In the genomic region with DNA sequence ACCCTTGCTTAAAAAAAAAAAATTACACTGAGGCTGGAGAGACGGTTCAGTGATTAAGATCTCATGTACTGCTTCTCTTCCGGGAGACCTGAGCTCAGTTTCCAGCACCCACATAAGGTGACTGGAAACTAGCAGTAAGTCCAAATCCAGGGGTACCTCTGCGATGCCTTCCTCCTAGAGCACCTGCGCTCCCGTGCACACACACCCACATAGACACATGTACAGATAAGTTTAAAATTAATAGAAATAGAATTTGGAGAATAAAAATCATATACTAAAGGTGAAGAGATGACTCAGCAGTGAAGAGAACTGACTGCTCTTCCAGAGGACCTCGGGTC, we compare ENCODE assay signal across 8 mouse cellular contexts. TPM values are rescaled to one million over a fixed set of nuclear protein-coding genes. Genes with fewer than 3 reads are reported as not detected.
DNase-seq lines count a peak whose midpoint lies in the region; ATAC-seq and TF ChIP-seq lines count a peak whose summit lies in the region.

No protein-coding gene starts in this region.

- DNase-seq in liver, adult 2 months (ENCODE audit: extremely low read depth, low read depth, low spot score), result no peak
- no peak for DNase-seq in liver
- DNase-seq in limb, embryonic 11.5 days (ENCODE audit: low spot score), result no peak
- DNase-seq in right cerebral cortex, postnatal 25 days, result no peak
- DNase-seq in cerebellum, adult 11-12 months, result no peak
- no peak for DNase-seq in thymus, postnatal 10 days (ENCODE audit: low spot score in 2 of 2)

- H3K9me3 ChIP-seq in limb, embryonic 11.5 days (ENCODE audit: control insufficient read depth, low read length), result no peaks in the 10 kb centered on the region
- H3K9me3 ChIP-seq in neural tube, embryonic 15.5 days (replicated peaks), result no peaks in the 10 kb centered on the region

- TF ChIP-seq POLR2A in liver, adult 2 months (IDR thresholded peaks at IDR 0.05; ENCODE audit: extremely low read depth, insufficient read depth, low read length), result no peak
- no peak for TF ChIP-seq POLR2A in embryonic fibroblast, embryonic 13.5 days (IDR thresholded peaks at IDR 0.05; ENCODE audit: low read depth, low read length)

- peak overlapping the region; percentile 41; the same call in 1 of the 2 replicates for H3K4me2 ChIP-seq in limb, embryonic 11.5 days (ENCODE audit: low read depth, severe bottlenecking)
- peak overlapping the region; percentile 58 for H3K4me2 ChIP-seq in neural tube, embryonic 15.5 days

- peaks cover 6% of the 10 kb centered on the region; the same call in 1 of the 2 replicates for H3K4me1 ChIP-seq in liver, adult 2 months (ENCODE audit: control insufficient read depth, insufficient read depth, low read length)
- H3K4me1 ChIP-seq in embryonic fibroblast, embryonic 13.5 days (ENCODE audit: control insufficient read depth, insufficient read depth, low read length), result no peaks in the 10 kb centered on the region; the same call in none of the 2 replicates
- H3K4me1 ChIP-seq in limb, embryonic 11.5 days (ENCODE audit: control insufficient read depth, insufficient read depth, low read length), result 0 out of 2 replicates have a peak, but pooled peaks cover 5% of the 10 kb centered on the region
- peaks cover 10% of the 10 kb centered on the region for H3K4me1 ChIP-seq in neural tube, embryonic 15.5 days

- H3K79me2 ChIP-seq in liver, adult 2 months (ENCODE audit: control insufficient read depth, insufficient read depth, low read length), result peaks cover 8% of the 10 kb centered on the region

- no peak for ATAC-seq in limb, embryonic 11.5 days (ENCODE audit: insufficient number of reproducible peaks, low FRiP score, low TSS enrichment, low read depth)
- no peak for ATAC-seq in neural tube, embryonic 15.5 days (ENCODE audit: low FRiP score)

- 70% methylated on average over 6 of the region's 6 CpGs for WGBS in liver, adult 2 months
- WGBS in limb, embryonic 11.5 days, result 80% methylated on average over 6 of the region's 6 CpGs
- WGBS in neural tube, embryonic 15.5 days, result 86% methylated on average over 6 of the region's 6 CpGs

- no peaks in the 10 kb centered on the region for H3K27me3 ChIP-seq in liver, adult 2 months (ENCODE audit: control insufficient read depth, insufficient read depth, low read length)
- H3K27me3 ChIP-seq in limb, embryonic 11.5 days (ENCODE audit: control insufficient read depth, insufficient read depth, low read length), result no peaks in the 10 kb centered on the region
- H3K27me3 ChIP-seq in neural tube, embryonic 15.5 days (replicated peaks), result no peaks in the 10 kb centered on the region

- no peaks in the 10 kb centered on the region for H3K36me3 ChIP-seq in liver, adult 2 months (ENCODE audit: control insufficient read depth, insufficient read depth, low read length)
- no peaks in the 10 kb centered on the region for H3K36me3 ChIP-seq in limb, embryonic 11.5 days (ENCODE audit: control insufficient read depth, insufficient read depth, low read length)
- H3K36me3 ChIP-seq in neural tube, embryonic 15.5 days, result no peaks in the 10 kb centered on the region

- H3K4me3 ChIP-seq in liver, adult 2 months (ENCODE audit: insufficient read depth, low read depth, low read length), result peak overlapping the region; percentile 60; the same call in 1 of the 2 replicates
- peak overlapping the region; percentile 79 for H3K4me3 ChIP-seq in embryonic fibroblast, embryonic 13.5 days (ENCODE audit: insufficient read depth, low read length)
- H3K4me3 ChIP-seq in limb, embryonic 11.5 days (ENCODE audit: low read depth, low read length), result 0 out of 2 replicates have a peak overlapping the region, but pooled peaks have one; percentile 100
- 0 out of 2 replicates have a peak overlapping the region, but pooled peaks have one; percentile 96 for H3K4me3 ChIP-seq in neural tube, embryonic 15.5 days (replicated peaks)

- peak overlapping the region; percentile 88 for H3K27ac ChIP-seq in liver, adult 2 months (replicated peaks; ENCODE audit: insufficient read depth, low read depth, low read length)
- peak overlapping the region; percentile 100 for H3K27ac ChIP-seq in embryonic fibroblast, embryonic 13.5 days (ENCODE audit: insufficient read depth, low read length)
- H3K27ac ChIP-seq in limb, embryonic 11.5 days (replicated peaks; ENCODE audit: low read depth, low read length), result no peak overlapping the region
- H3K27ac ChIP-seq in neural tube, embryonic 15.5 days (replicated peaks), result peak overlapping the region; percentile 100

- TF ChIP-seq CTCF in liver, adult 2 months (IDR thresholded peaks at IDR 0.05; ENCODE audit: low read depth, low read length), result no peak
- no peak for TF ChIP-seq CTCF in embryonic fibroblast, embryonic 13.5 days (IDR thresholded peaks at IDR 0.05; ENCODE audit: borderline replicate concordance, insufficient read depth, low read length)

- H3K9ac ChIP-seq in liver, adult 2 months (ENCODE audit: low read depth, low read length), result peak overlapping the region; percentile 79
- H3K9ac ChIP-seq in limb, embryonic 11.5 days (ENCODE audit: low read length), result no peak overlapping the region
- peak overlapping the region; percentile 58; the same call in 1 of the 2 replicates for H3K9ac ChIP-seq in neural tube, embryonic 15.5 days (replicated peaks)

RNA-seq across cellular contexts. Expression of a gene that starts 18.2 kb away (rescaled TPM):
- 40.0 and 42.0 TPM in 2 replicates for total RNA-seq in liver, adult 2 months (2014; rRNA removed)
- polyA plus RNA-seq in liver, adult 2 months (2012; rRNA removed), result 16.9 and 20.1 TPM in 2 replicates
- 45.2 and 51.4 TPM in 2 replicates for polyA plus RNA-seq in embryonic fibroblast, embryonic 13.5 days (2011; ENCODE audit: insufficient read length, low read depth, missing spikeins)
- 48.9 and 64.6 TPM in 2 replicates for polyA plus RNA-seq in limb, embryonic 11.5 days (2014; fragmentation: Nextera tagmentation; extraction: Ambion mirVana)
- polyA plus RNA-seq in neural tube, embryonic 15.5 days (2015; fragmentation: Nextera tagmentation; extraction: Ambion mirVana), result 31.2 and 39.3 TPM in 2 replicates
